Mouse (Mus musculus) G1E (cell line): ENCODE results near the gene Actl11.

Source experiments
- CTCF ChIP-seq: IDR thresholded peaks from 2 replicates; pipeline ENCODE4 v1.5.1; 2012; ENCODE audit warnings: low read depth, low read length, inconsistent platforms, mixed read lengths
- TAL1 ChIP-seq: conservative IDR thresholded peaks from 2 replicates; pipeline ENCODE4 v1.6.1; 2012; ENCODE audit warnings: low read depth, low read length, inconsistent platforms, mixed read lengths

GRCm38 (mm10) chr9:107914764-107915420, 13.4 kb upstream of the Actl11 start:
- TF ChIP-seq TAL1 (no peak), CTCF (no peak)
